Mouse (Mus musculus): Measurements from ENCODE around the gene Ndufa5.

Gene Ndufa5

DNA sequence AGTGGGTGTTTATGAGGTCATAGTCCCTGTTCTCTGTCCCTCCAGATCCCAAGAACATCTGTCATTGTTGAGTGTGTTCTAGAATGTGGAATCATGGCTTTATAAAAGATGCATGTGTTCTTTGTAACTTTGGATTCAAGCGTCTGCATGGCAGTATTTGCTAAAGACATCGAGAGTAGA is 141 bp upstream of the Ndufa5 start, which contains the start of gene Asb15:
Gene Asb15 (plus strand): TSS at position 81 of the 180 bp plus-strand sequence.
- no peak for DNase-seq (ENCODE audit: low read depth in 2 of 2, low spot score in 2 of 2)

GRCm38 (mm10) chr6:24525705-24526104 is 2.1 kb downstream of the Ndufa5 start:
- DNase-seq (ENCODE audit: low read depth in 2 of 2, low spot score in 2 of 2) = no peak

DNA sequence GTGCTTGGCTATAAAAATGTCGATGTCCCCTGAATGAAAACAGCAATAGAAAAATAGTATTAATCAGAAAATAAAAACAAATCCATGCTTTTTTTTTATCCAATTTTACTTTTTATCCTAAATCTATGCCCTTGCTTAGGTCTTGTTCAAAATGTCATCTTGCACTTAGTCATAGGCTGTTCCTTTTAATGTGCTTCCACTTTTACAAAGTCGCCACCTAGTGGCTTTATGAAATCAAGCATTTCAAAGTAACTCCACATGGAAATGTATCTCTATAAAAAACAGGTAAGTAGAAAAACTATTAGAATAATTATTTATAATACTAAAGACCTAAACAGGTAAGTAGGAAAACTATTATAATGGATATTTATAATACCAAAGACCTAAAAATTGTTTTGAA is 11.6 kb downstream of the Ndufa5 start:
- no peak for DNase-seq (ENCODE audit: low read depth in 2 of 2, low spot score in 2 of 2)

DNA sequence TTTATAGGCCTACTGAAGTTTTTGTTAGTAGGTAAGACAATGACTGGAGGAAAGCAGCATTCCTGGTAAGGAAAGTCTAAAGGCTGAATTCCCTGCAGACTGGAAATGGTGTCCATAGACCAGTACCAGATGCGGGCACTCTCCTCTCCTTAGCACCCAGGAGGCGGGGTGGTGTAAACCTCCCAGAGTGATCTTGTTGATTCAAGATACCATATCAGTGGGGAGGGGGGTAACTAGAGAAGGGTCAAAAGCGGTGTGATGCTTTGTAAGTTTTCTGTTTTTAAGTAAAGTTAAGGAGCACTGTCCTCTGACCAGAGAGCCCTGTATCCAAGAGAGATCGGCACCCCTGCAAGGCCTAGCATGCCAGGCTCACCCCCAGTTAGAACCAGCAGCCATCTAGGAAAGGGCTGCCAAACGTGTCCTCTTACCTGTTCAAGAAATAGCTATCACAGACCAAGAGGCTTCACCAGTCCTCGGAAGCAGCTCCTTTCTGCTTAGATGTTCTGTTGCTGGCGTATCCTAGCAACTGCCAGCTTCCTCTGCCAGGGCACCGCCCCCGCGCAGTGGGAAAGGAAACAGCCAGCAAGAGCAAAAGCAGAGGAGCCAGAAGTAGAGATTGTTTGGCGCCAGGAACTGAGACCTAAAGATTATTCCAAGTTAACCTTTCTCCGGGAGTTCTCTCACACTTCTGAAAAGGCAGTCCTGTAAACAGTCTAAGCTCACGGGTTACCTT is 13.1 kb downstream of the Ndufa5 start, which contains the start of gene Iqub:
Gene Iqub (minus strand): TSS at position 516 of the 733 bp plus-strand sequence.
- DNase-seq (ENCODE audit: low read depth in 2 of 2, low spot score in 2 of 2) = peak in 1 of 2 experiments; percentile 32

DNA sequence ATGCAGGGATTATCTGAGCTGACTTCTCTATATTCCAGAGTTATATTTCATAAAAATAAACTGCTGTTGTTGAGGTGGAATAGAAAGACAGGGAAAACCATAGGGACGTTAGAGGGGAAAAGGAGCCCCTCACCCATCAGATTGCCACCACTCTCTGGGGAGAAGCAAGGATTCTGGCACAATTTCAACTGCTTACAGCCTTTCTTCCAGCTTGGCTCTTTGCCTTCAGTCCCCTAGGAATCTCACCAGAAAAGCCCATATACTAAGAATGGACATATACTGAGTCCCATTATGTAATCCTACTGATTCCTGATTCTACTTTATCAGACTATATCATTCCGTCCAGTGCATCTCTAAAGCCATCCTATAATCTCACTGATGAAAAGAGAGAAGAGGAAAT is 23.7 kb downstream of the Ndufa5 start:
- DNase-seq (ENCODE audit: low read depth in 2 of 2, low spot score in 2 of 2) = no peak

DNA sequence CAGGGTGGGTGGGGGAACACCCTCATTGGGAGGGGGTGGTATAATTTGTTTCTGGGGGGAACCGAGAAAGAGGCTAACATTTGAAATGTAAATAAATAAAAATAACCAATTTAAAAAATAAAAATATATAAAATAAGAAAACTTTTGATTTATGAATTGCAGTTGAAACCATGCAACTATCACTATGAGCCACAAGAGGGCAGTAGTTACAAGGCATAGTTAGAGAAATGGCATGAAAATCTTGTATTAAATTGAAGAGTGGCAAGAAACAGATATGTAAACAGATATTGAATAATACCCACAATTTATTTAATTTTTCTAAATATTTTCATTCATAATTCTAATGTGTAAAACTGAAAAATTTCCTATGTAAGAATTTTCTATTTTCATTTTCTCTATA is 37.5 kb downstream of the Ndufa5 start:
- DNase-seq (ENCODE audit: low read depth in 2 of 2, low spot score in 2 of 2) = no peak

GRCm38 (mm10) chr6:24486530-24486929 is 41.3 kb downstream of the Ndufa5 start:
- DNase-seq (ENCODE audit: low read depth in 2 of 2, low spot score in 2 of 2) = no peak

DNA sequence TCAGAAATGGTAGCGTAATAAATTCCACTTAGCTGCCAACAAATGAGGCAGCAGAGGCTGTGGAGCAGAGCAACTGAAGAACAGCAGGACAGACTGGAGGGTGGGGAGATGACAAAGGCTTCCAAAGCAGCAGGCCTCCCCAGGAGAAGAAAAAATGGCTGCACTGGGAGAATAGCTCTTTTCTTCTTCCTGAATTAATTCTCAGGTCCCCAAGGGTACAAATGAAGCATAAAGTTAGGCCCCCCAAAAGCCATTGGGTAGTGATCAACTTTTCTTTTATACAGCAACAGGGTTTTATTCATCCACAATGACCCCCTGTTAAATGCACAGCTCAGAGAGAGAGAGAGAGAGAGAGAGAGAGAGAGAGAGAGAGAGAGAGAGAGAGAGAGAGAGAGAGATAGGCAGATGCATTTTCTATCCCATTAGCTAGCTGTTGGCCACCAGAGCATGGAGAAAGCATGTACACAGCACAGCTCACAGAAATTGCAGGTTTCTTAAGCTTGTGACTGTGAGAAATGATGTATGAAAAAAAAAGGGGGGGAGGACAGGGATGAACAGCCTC is 57.2 kb downstream of the Ndufa5 start:
- no peak for DNase-seq (ENCODE audit: low read depth in 2 of 2, low spot score in 2 of 2)

DNA sequence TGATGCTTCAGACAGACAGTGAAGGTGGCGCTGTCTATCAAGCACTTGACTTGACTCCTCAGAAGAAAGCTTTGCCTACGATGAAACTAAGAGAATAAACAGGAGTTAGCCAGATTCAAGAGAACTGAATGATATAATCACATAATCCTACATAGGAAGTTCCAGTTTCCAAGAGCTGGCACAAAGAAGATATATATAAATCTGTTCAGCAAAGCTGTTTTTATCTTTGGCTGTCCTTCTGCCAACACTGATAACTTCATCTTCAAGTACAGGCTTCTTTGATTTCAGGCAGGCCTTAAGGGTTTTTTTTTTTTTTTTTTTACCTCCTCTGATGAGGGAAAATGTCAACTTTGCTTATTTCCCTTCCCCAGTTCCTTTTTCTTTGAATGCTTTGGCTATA is 57.7 kb downstream of the Ndufa5 start:
- DNase-seq (ENCODE audit: low read depth in 2 of 2, low spot score in 2 of 2) = no peak
